Mouse (Mus musculus) large intestine, adult 2 months (tissue): ENCODE measurements at regions not wholly inside any gene's neighbourhood (a gene's known extent, or its start where the extent isn't known, plus 50 kb on each side); places are given as distances from the start of the nearest gene placed in this dataset.

Source experiments
- DNase-seq: peaks from one replicate; pipeline ENCODE4 v3.0.0-alpha.2; 2012; ENCODE audit warnings: low read depth, low spot score
- WGBS: fragments of 180-500 bp; shearing (Covaris S2); methylation state at CpG from one replicate; pipeline ENCODE4 v1.1.7; 2018; 5-methylcytosine and 5-hydroxymethylcytosine counted together

GRCm38 (mm10) chr11:45235476-45236412, 616.1 kb upstream of the Clint1 start:
- 77% methylated on average over 6 of the region's 6 CpGs for WGBS
- no peak for DNase-seq

DNA sequence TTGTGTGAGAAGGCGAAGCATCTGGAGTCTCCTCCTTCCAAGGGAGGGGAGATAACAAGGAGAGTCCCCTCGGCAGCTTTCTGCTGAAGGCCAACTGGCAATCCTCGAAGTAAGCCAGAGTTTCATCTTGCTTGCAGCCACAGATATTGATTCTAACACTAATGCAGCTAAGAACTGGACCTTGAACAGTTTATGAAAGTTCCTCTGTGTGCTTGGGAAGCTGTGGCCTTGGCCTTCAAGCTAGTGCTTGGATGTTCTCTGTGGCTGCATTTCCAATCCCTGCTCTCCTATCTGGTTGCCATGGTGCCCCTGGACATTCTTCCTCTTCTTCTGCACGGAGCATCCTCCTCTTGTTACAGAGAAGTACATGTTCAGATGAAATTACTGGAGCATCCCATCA, 614.8 kb upstream of the Clint1 start:
- DNase-seq: no peak
- WGBS: 67% methylated on average over 4 of the region's 4 CpGs

GRCm38 (mm10) chr11:45239044-45239443, 612.8 kb upstream of the Clint1 start:
- no peak for DNase-seq
- 56% methylated on average over 5 of the region's 5 CpGs for WGBS

GRCm38 (mm10) chr11:45240419-45240818, 611.4 kb upstream of the Clint1 start:
- DNase-seq: no peak
- WGBS: 48% methylated on average over 3 of the region's 3 CpGs

- 80% methylated on average over 10 of the region's 10 CpGs for WGBS
Observed at GRCm38 (mm10) chr11:45241671-45242070, 610.2 kb upstream of the Clint1 start.

DNA sequence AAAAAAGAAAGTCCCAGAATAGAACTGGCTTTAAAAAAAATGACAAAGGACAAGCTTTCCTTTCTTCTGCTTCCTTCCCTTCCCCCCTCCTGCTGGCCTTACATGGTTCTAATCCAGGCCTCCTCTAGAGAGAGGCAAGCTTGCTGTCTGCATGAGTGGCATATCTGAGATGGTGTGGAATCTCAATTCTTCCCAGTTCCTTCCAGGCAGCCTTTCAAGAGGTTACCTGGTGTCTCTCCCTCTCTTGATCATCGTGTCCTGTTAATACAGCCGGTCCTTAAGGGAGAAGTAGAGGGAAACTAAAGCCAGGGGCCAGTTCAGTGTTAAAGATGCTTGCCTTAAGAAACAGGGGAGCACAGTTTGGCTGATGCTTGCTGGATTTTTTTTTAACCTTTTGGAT, 607.1 kb upstream of the Clint1 start:
- DNase-seq: no peak
- WGBS: 76% methylated on average over 2 of the region's 2 CpGs

More at GRCm38 (mm10) chr11:45241671-45242070, 610.2 kb upstream of the Clint1 start:
- no peak for DNase-seq

GRCm38 (mm10) chr11:45256019-45256418, 595.8 kb upstream of the Clint1 start:
- no peak for DNase-seq

DNA sequence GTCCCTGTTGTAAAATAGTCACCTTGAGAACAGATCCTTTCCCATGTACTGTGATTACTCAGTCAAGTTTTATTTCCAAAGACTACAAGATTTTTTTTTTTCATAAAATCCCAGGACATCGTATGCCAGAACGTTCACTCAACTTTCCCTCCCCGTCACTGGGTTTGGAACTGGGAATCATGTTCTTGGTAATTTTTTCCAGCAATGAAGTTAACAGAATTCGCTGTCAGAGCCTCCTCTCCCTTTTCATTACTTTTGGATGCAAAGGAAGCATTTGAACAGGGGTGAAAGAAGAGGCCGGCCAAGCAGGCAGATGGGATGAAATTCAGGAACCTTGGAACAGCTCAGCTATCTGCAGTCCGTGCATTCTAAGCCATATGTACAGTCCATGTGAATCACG, 589.7 kb upstream of the Clint1 start:
- WGBS: 81% methylated on average over 7 of the region's 7 CpGs

DNA sequence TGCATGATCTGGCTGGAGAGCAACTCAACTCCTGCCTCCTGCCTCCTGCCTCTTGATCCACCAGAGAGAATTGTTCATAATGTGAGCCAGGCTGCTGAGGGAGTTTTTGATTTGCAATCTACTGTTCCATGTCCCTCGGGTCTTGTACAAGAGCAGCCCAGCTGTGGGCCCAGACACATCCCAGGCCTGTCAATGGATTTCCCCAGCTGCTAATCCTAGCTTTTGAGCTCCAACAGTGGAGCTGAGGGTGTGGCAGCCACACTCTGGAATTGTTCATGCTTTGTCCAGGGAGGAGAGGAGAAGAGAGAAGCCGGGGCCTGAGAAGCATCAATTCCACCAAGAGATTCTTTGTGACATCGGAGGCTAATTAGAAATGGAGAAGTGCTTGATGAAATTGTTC, 587.9 kb upstream of the Clint1 start:
- 75% methylated on average over 3 of the region's 3 CpGs for WGBS
- DNase-seq: no peak

More for the DNA sequence above, 589.7 kb upstream of the Clint1 start:
- no peak for DNase-seq

DNA sequence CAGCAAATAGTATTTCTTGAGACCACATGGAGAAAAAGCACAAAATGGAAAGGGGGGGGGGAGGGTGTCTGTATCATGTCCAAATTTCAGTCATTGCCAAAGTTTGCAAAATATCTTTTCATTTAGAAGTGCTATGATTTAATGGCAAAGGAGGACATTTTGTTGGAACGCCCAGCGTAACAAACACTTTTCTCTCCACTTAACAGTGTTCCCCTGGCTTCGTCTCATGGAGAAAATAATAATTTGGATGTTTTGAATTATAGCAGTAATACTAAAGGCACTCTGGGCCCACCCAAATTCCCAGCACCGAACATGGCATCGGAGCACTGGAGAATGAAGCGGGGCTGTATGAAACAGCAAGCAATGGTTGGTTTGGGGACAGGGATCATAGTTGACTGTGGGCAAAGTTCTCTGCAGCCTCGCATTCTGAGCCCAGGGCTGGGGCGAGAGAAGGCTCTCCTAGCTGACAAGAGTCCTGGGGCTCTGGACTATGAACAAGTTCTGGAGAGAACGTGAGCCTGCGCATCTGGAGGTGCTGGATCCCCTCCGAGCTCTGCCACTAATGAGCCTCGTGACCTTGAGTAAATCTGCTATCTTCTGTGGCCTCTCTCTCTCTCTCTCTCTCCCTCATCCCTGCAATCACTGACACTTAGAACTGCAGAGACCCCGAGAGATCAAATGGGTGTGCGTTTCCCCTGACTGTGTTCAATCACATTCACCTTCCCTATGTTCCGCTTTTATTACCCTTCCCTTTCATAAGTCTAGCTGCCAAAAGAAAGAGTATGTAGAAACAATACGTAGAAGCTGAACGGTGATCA, 586.5 kb upstream of the Clint1 start:
- 66% methylated on average over 17 of the region's 17 CpGs for WGBS
- DNase-seq: no peak

- WGBS: 70% methylated on average over 4 of the region's 4 CpGs
- DNase-seq: no peak
Observed at GRCm38 (mm10) chr11:45265989-45266302, 585.9 kb upstream of the Clint1 start.

DNA sequence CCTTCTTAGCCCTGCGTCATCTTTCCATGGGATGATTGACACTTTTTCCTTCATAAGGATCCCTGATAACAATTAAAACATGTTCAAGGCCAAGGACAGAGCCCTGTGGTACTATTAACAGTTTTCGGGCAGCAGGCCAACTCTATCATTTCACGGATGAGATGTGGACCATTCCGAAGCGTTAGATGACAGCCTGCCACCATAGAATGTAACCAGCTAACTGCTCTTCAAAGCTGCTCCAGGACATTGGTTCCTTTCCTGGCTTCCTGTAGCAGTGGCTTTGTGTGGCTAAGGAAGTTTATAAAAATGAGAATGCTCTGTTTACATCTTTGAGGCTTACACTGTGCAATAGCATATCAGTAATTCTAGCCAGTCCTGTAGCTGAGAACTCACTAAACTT, 582.6 kb upstream of the Clint1 start:
- no peak for DNase-seq
- 79% methylated on average over 5 of the region's 5 CpGs for WGBS

- DNase-seq: no peak
Observed at GRCm38 (mm10) chr11:45271206-45271605, 580.6 kb upstream of the Clint1 start.

DNA sequence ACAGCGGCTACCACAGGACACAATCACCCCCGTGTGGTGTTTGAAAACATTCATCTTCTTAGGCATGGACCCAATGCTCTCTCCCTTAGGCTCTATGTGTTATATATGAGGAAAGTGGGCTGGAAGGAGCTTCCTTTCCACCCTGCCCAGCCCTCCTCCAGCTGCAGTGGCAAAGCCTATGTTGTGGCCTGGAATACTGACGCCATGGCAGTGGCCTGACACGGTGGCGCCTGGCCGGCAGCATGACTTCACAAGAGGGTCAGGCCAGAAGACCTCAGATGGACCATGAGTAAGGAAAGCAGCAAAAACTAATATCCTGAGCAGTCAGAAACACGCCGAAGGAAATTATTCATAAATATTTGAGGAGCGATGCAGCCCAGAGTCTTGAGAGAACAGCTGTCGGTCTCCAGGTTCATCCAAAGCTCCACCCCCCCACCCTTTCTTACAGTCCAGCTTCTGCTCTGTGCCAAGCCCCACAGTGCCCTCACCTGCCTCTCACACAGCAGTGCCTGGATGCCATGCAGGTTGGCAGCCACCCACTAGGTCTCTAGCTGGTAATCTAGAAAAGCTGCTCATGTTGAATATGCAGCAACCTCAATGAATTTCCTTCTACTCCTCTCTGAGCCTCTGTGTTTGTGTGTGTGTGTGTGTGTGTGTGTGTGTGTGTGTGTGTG, 577.3 kb upstream of the Clint1 start:
- WGBS: 78% methylated on average over 10 of the region's 10 CpGs
- no peak for DNase-seq

More at GRCm38 (mm10) chr11:45271206-45271605, 580.6 kb upstream of the Clint1 start:
- WGBS: 36% methylated on average over 3 of the region's 3 CpGs

GRCm38 (mm10) chr11:45275170-45275569, 576.7 kb upstream of the Clint1 start:
- no peak for DNase-seq
- 43% methylated on average over 3 of the region's 3 CpGs for WGBS

DNA sequence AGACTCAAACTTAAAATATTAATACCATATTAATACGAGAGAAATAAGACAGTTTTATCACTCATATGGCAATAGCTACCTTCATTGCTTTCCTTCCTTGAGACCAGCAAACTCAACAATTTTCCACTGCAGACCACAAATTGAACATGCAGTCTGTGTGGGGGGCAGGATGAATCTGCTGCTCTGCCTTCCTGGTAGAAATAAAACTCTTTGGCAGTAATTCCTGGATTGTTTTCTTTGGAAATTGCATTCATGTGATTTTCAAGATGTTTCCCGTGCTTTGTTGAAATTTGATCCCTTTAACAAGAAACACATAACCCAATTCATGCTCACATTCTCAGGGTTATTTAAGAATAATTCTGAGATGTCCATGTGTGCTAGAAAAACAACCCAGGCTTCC, 555.1 kb upstream of the Clint1 start:
- 55% methylated on average over 2 of the region's 2 CpGs for WGBS
- DNase-seq: no peak

GRCm38 (mm10) chr11:45311934-45312333, 539.9 kb upstream of the Clint1 start:
- DNase-seq: no peak
- WGBS: 57% methylated on average over 6 of the region's 6 CpGs

GRCm38 (mm10) chr11:45323766-45324165, 528.1 kb upstream of the Clint1 start:
- 64% methylated on average over 5 of the region's 5 CpGs for WGBS
- DNase-seq: no peak

GRCm38 (mm10) chr11:45330319-45330718, 521.5 kb upstream of the Clint1 start:
- 55% methylated on average over 2 of the region's 2 CpGs for WGBS
- DNase-seq: no peak

- no peak for DNase-seq
- 61% methylated on average over 3 of the region's 3 CpGs for WGBS
Observed at GRCm38 (mm10) chr11:45333756-45334155, 518.1 kb upstream of the Clint1 start.
